Mouse (Mus musculus): ENCODE measurements at regions not wholly inside any gene's neighbourhood (a gene's known extent, or its start where the extent isn't known, plus 50 kb on each side); places are given as distances from the start of the nearest gene placed in this dataset.
A peak's percentile ranks its signal among the peaks of the same experiment; 100 is the strongest.

DNA sequence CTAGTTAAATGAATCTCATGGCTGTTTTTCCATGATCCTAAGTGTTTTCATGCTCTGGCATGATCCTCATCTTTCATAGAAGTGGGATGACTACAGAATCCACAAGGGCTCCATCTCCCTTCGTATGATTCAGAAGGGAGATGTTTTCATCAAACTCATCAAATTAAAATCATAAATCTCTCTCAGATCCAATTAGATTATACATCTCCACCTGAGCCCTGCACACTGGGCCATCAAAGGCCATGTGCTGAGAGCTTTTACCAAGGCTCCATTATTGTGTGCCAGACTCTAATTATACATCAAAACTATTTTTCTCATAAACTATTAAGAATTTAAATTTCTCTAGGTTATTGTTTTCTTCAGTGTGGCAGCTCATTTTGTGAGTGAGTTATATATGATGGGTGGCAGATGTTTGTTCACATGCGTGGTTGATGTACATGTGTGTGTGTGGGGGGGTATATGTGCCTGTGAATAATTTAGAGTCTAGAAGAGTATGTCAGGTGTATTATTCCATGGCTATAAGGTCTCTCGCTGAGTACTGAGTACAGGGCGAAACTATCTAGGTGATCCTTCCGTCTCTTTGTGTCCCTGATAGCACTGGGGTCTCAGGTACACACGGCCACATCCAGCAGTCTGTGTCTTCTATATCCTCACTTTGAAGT lies 278.4 kb downstream of the Fat4 start:
- Histone ChIP-seq H3K4me3 (no peak overlapping the region), H3K27ac (replicated peaks) (no peak overlapping the region), H3K4me2 (replicated peaks) (no peak overlapping the region), H3K4me1 (no peaks in the 10 kb centered on the region), H3K27me3 (no peaks in the 10 kb centered on the region), H3K9me3 (no peaks in the 10 kb centered on the region), H3K9ac (replicated peaks) (no peak overlapping the region), H3K36me3 (no peaks in the 10 kb centered on the region)
- ATAC-seq (replicated peaks): no peak
- 93% methylated on average over 6 of the region's 6 CpGs for WGBS

GRCm38 (mm10) chr3:39182646-39183045 lies 295.9 kb downstream of the Fat4 start:
- Histone ChIP-seq H3K36me3 (no peaks in the 10 kb centered on the region), H3K9ac (replicated peaks) (no peak overlapping the region), H3K4me1 (no peaks in the 10 kb centered on the region), H3K4me2 (replicated peaks) (no peak overlapping the region), H3K9me3 (peaks cover 7% of the 10 kb centered on the region; the same call in 1 of the 2 replicates), H3K27ac (replicated peaks) (no peak overlapping the region), H3K4me3 (no peak overlapping the region), H3K27me3 (no peaks in the 10 kb centered on the region)
- no peak for ATAC-seq (replicated peaks)
- WGBS: 78% methylated on average over 3 of the region's 3 CpGs

GRCm38 (mm10) chr3:39195102-39195501 lies 308.4 kb downstream of the Fat4 start:
- ATAC-seq (replicated peaks): no peak
- Histone ChIP-seq H3K27ac (replicated peaks) (no peak overlapping the region), H3K9ac (replicated peaks) (no peak overlapping the region), H3K4me3 (no peak overlapping the region), H3K4me1 (no peaks in the 10 kb centered on the region; the same call in 1 of the 2 replicates), H3K36me3 (no peaks in the 10 kb centered on the region), H3K27me3 (no peaks in the 10 kb centered on the region), H3K9me3 (no peaks in the 10 kb centered on the region), H3K4me2 (replicated peaks) (no peak overlapping the region)
- WGBS: 67% methylated on average over 6 of the region's 6 CpGs

GRCm38 (mm10) chr3:39202662-39203061 lies 315.9 kb downstream of the Fat4 start:
- Histone ChIP-seq H3K4me1 (no peaks in the 10 kb centered on the region; the same call in 1 of the 2 replicates), H3K4me3 (no peak overlapping the region), H3K4me2 (replicated peaks) (no peak overlapping the region), H3K9ac (replicated peaks) (no peak overlapping the region), H3K9me3 (no peaks in the 10 kb centered on the region), H3K27me3 (no peaks in the 10 kb centered on the region), H3K27ac (replicated peaks) (no peak overlapping the region), H3K36me3 (no peaks in the 10 kb centered on the region)
- no peak for ATAC-seq (replicated peaks)
- 34% methylated on average over 7 of the region's 7 CpGs for WGBS

DNA sequence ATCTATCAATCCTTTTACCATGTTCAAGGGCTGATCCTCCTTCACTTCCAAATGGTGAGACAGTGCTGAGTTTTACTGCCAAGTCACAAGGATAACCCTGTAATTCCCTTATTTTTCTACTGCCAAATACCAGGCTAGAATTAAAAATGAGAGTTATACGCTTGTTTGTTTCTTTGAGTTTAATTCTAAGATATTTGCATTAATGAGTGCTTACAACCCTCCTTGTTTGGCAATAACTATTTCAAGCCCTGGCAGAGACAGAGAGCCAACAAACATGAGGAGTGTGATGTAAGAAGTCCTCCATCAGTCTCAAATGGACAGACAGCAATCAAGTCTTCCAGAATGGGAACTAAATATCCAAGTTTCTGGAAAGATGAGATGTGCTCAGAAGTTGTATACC lies 321.9 kb downstream of the Fat4 start:
- Histone ChIP-seq H3K4me2 (replicated peaks) (no peak overlapping the region), H3K27me3 (no peaks in the 10 kb centered on the region), H3K4me1 (peaks cover 27% of the 10 kb centered on the region), H3K27ac (replicated peaks) (peak overlapping the region; percentile 53), H3K9me3 (no peaks in the 10 kb centered on the region), H3K9ac (replicated peaks) (no peak overlapping the region), H3K36me3 (no peaks in the 10 kb centered on the region), H3K4me3 (no peak overlapping the region)
- ATAC-seq (replicated peaks): 0 out of 2 replicates have a peak, but pooled peaks have one; percentile 23
- 28% methylated on average over 1 of the region's 1 CpGs for WGBS

DNA sequence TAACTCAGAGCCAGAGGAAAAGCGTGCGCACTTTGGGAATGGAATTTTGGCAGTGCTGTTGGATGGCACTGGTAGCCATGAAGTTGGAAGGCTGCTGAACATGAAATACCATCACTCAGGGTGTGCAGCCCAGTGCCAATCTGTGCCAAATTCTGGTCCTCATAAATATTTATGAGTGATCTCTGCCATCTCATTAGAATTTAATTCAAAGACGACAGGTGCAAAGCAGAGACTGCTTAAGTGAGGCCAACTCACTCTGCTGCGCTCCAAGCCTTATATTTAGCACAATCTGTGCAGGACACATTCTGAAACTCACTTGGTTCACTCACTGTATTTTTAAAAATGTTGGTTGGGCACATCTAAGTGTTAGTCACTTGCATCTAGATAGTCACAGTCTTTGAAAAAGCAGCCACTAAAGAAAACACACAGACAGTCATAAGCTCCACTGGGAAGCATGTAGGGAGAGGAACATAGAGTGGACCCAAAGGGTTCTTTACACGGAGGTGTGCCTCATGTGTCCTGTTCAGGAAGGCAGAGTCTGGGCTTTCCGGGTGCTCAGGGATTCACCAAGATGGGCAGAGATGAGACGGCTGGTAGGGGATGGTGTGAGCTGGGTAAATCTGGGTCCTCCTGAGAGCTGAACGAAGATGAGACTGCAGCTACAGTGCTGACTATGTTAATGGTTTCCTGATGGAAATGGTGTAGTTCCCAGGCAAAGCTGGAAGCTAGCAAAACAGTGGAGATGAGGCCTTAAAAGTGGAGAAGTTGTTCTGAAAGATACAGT lies 322.8 kb downstream of the Fat4 start:
- Histone ChIP-seq H3K36me3 (no peaks in the 10 kb centered on the region), H3K27ac (replicated peaks) (peak overlapping the region; percentile 78), H3K4me2 (replicated peaks) (no peak overlapping the region), H3K4me1 (peaks cover 27% of the 10 kb centered on the region), H3K27me3 (no peaks in the 10 kb centered on the region), H3K9ac (replicated peaks) (no peak overlapping the region), H3K4me3 (no peak overlapping the region), H3K9me3 (no peaks in the 10 kb centered on the region)
- WGBS: 45% methylated on average over 8 of the region's 8 CpGs
- ATAC-seq (replicated peaks): peak; percentile 95

- H3K4me1 ChIP-seq: peaks cover 27% of the 10 kb centered on the region
- no peak overlapping the region for H3K27ac ChIP-seq (replicated peaks)
- no peaks in the 10 kb centered on the region for H3K36me3 ChIP-seq
- H3K4me3 ChIP-seq: no peak overlapping the region
- no peaks in the 10 kb centered on the region for H3K9me3 ChIP-seq
- no peak overlapping the region for H3K4me2 ChIP-seq (replicated peaks)
- no peaks in the 10 kb centered on the region for H3K27me3 ChIP-seq
- ATAC-seq (replicated peaks): no peak
- no peak overlapping the region for H3K9ac ChIP-seq (replicated peaks)
- WGBS: 58% methylated on average over 5 of the region's 5 CpGs
Measured at GRCm38 (mm10) chr3:39211670-39212069, 324.9 kb downstream of the Fat4 start.

DNA sequence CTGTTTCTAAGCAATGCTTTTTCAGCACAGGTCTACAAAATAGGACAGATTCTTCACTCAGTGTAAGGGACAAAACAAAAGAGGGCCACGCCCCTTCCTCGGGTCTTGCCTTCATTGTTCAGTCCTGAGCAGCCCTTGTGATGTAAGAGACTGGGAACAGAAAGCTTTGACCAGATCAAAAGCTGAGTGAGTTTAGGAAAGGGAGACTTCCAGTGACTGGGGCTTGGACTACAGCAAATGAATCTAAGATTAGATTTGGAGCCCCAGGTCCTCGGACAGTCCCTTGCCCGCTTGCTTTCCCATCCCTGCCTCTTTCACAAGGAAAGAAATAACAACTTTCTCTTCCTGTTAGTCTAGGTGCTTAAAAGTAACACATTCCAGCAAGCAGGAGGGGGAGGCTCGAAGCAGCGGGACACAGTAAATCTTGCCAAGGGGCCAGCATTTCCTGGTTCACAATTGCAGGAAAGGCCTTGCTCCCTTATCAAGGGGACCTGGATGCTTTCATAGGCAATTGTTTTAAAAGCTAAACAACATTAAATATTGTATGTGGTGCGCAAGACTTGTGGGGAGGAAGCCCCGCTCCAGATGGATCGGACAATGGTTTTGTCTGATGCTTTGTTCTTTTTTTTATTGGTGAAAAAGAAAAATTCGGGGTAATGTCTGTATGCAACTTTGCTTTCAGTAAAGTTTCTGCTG lies 333.4 kb downstream of the Fat4 start:
- ATAC-seq (replicated peaks): peak; percentile 72

GRCm38 (mm10) chr3:39220707-39221034 lies 333.9 kb downstream of the Fat4 start:
- H3K27me3 ChIP-seq: no peaks in the 10 kb centered on the region
- H3K27ac ChIP-seq (replicated peaks): no peak overlapping the region
- no peak overlapping the region for H3K4me2 ChIP-seq (replicated peaks)
- H3K4me1 ChIP-seq: peaks cover 11% of the 10 kb centered on the region
- no peaks in the 10 kb centered on the region for H3K9me3 ChIP-seq
- H3K9ac ChIP-seq (replicated peaks): no peak overlapping the region
- 14% methylated on average over 2 of the region's 2 CpGs for WGBS
- no peaks in the 10 kb centered on the region for H3K36me3 ChIP-seq
- no peak overlapping the region for H3K4me3 ChIP-seq
- ATAC-seq (replicated peaks): peak; percentile 60

More for the DNA sequence above, 333.4 kb downstream of the Fat4 start:
- no peaks in the 10 kb centered on the region for H3K9me3 ChIP-seq
- H3K36me3 ChIP-seq: no peaks in the 10 kb centered on the region
- WGBS: 17% methylated on average over 10 of the region's 10 CpGs
- H3K4me2 ChIP-seq (replicated peaks): 0 out of 2 replicates have a peak overlapping the region, but pooled peaks have one; percentile 6
- H3K9ac ChIP-seq (replicated peaks): no peak overlapping the region
- H3K27ac ChIP-seq (replicated peaks): peak overlapping the region; percentile 9; the same call in 1 of the 2 replicates
- no peak overlapping the region for H3K4me3 ChIP-seq
- no peaks in the 10 kb centered on the region for H3K27me3 ChIP-seq
- H3K4me1 ChIP-seq: peaks cover 11% of the 10 kb centered on the region

- Histone ChIP-seq H3K36me3 (no peaks in the 10 kb centered on the region), H3K4me1 (peaks cover 11% of the 10 kb centered on the region), H3K9me3 (no peaks in the 10 kb centered on the region), H3K27ac (replicated peaks) (no peak overlapping the region), H3K9ac (replicated peaks) (no peak overlapping the region), H3K4me2 (replicated peaks) (no peak overlapping the region), H3K27me3 (no peaks in the 10 kb centered on the region), H3K4me3 (no peak overlapping the region)
- 72% methylated on average over 4 of the region's 4 CpGs for WGBS
- ATAC-seq (replicated peaks): no peak
Measured at GRCm38 (mm10) chr3:39222059-39222458, 335.3 kb downstream of the Fat4 start.

DNA sequence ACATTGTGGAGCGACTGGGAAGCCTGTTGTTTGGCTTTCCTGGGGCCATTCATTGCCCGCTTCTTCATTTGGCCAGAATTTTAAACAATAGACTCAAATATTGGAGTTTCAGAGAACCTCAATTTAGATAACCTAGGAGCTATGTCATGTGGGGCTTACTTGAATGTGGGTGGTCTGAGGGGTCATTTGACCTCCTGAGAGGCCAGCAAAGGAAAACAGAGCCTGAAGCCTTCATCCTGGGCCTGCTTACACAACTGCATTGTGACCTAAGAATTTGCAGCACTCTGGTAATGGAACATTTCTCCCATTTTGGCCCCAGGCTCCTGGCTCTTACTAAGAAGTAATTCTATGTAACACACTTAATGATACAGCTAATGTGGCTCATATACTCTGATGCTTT lies 348.2 kb downstream of the Fat4 start:
- H3K27me3 ChIP-seq: no peaks in the 10 kb centered on the region
- no peaks in the 10 kb centered on the region for H3K4me1 ChIP-seq
- no peak overlapping the region for H3K4me3 ChIP-seq
- ATAC-seq (replicated peaks): no peak
- H3K4me2 ChIP-seq (replicated peaks): no peak overlapping the region
- no peaks in the 10 kb centered on the region for H3K9me3 ChIP-seq
- H3K27ac ChIP-seq (replicated peaks): no peak overlapping the region
- H3K9ac ChIP-seq (replicated peaks): no peak overlapping the region
- WGBS: 86% methylated on average over 2 of the region's 2 CpGs
- H3K36me3 ChIP-seq: no peaks in the 10 kb centered on the region

- no peaks in the 10 kb centered on the region for H3K27me3 ChIP-seq
- peak; percentile 21; the same call in 1 of the 2 replicates for ATAC-seq (replicated peaks)
- H3K9ac ChIP-seq (replicated peaks): no peak overlapping the region
- no peaks in the 10 kb centered on the region for H3K9me3 ChIP-seq
- peaks cover 8% of the 10 kb centered on the region for H3K4me1 ChIP-seq
- no peak overlapping the region for H3K4me3 ChIP-seq
- H3K27ac ChIP-seq (replicated peaks): peak overlapping the region; percentile 52; the same call in 1 of the 2 replicates
- WGBS: 50% methylated on average over 4 of the region's 4 CpGs
- H3K36me3 ChIP-seq: no peaks in the 10 kb centered on the region
- H3K4me2 ChIP-seq (replicated peaks): no peak overlapping the region
Measured at GRCm38 (mm10) chr3:39248712-39249111, 362.0 kb downstream of the Fat4 start.

Data from forebrain, embryonic 15.5 days (tissue).